Mouse (Mus musculus): ENCODE measurements at regions not wholly inside any gene's neighbourhood (a gene's known extent, or its start where the extent isn't known, plus 50 kb on each side); places are given as distances from the start of the nearest gene placed in this dataset.

GRCm38 (mm10) chr12:71561918-71562572 is 252.4 kb downstream of the Dact1 start:
- Histone ChIP-seq H3K9me3 (replicated peaks) (peaks cover 15% of the 10 kb centered on the region), H3K36me3 (replicated peaks) (no peaks in the 10 kb centered on the region), H3K27me3 (ENCODE audit: insufficient read depth, low read length) (no peaks in the 10 kb centered on the region; the same call in none of the 2 replicates), H3K4me1 (ENCODE audit: insufficient read depth, low read depth, low read length) (no peaks in the 10 kb centered on the region), H3K4me3 (ENCODE audit: low read depth, low read length) (no peak overlapping the region)
- no peak for DNase-seq (ENCODE audit: low spot score)
- TF ChIP-seq CTCF (IDR thresholded peaks at IDR 0.05; ENCODE audit: low read depth, low read length) (no peak), GATA1 (IDR thresholded peaks at IDR 0.05; ENCODE audit: borderline replicate concordance, low read length) (no peak)
- ATAC-seq (ENCODE audit: extremely low read depth, insufficient number of reproducible peaks, low FRiP score, poor library complexity, severe bottlenecking) = no peak

GRCm38 (mm10) chr12:71563219-71563618 is 253.5 kb downstream of the Dact1 start:
- no peak for ATAC-seq (ENCODE audit: extremely low read depth, insufficient number of reproducible peaks, low FRiP score, poor library complexity, severe bottlenecking)
- no peaks in the 10 kb centered on the region for H3K36me3 ChIP-seq (replicated peaks)
- H3K4me1 ChIP-seq (ENCODE audit: insufficient read depth, low read depth, low read length) = no peaks in the 10 kb centered on the region
- no peak for TF ChIP-seq GATA2 (IDR thresholded peaks at IDR 0.05; ENCODE audit: borderline replicate concordance, low read depth, low read length)
- no peak for TF ChIP-seq POLR2AphosphoS5 (IDR thresholded peaks at IDR 0.05; ENCODE audit: insufficient replicate concordance, low read depth, low read length)
- no peak for TF ChIP-seq TAL1 (conservative IDR thresholded peaks at IDR 0.05; ENCODE audit: low read depth, low read length)
- TF ChIP-seq GATA1 (IDR thresholded peaks at IDR 0.05; ENCODE audit: borderline replicate concordance, low read length) = no peak
- no peak for TF ChIP-seq CTCF (IDR thresholded peaks at IDR 0.05; ENCODE audit: low read depth, low read length)
- no peak overlapping the region for H3K4me3 ChIP-seq (ENCODE audit: low read depth, low read length)
- DNase-seq (ENCODE audit: low spot score) = no peak
- peaks cover 15% of the 10 kb centered on the region for H3K9me3 ChIP-seq (replicated peaks)
- H3K27me3 ChIP-seq (ENCODE audit: insufficient read depth, low read length) = peaks cover 3% of the 10 kb centered on the region; the same call in 1 of the 2 replicates

DNA sequence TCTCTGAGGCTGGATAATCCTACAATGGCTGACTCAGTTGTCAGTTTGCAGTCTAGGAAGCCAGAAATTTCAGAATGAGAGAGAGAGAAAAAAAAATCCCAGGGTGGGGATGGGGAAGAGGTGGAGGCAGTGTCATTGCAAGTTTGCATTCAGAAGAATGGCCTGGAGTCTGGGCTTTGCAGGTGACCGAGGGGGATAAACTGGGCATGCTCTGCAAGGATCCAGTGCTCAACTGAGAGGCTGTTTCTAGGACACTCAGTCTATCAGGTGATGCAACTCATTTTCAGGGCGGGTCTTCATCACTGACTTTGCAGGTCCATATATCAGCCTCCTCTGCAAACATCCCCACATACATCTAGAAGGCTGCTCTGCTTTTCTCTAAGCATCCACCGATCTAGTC is 256.7 kb downstream of the Dact1 start:
- Histone ChIP-seq H3K27me3 (ENCODE audit: insufficient read depth, low read length) (peaks cover 3% of the 10 kb centered on the region; the same call in 1 of the 2 replicates), H3K36me3 (replicated peaks) (no peaks in the 10 kb centered on the region), H3K9me3 (replicated peaks) (peaks cover 15% of the 10 kb centered on the region), H3K4me3 (ENCODE audit: low read depth, low read length) (no peak overlapping the region), H3K4me1 (ENCODE audit: insufficient read depth, low read depth, low read length) (no peaks in the 10 kb centered on the region)
- DNase-seq (ENCODE audit: low spot score) = no peak
- no peak for ATAC-seq (ENCODE audit: extremely low read depth, insufficient number of reproducible peaks, low FRiP score, poor library complexity, severe bottlenecking)
- no peak for TF ChIP-seq GATA2 (IDR thresholded peaks at IDR 0.05; ENCODE audit: borderline replicate concordance, low read depth, low read length)
- TF ChIP-seq GATA1 (IDR thresholded peaks at IDR 0.05; ENCODE audit: borderline replicate concordance, low read length) = no peak
- no peak for TF ChIP-seq TAL1 (conservative IDR thresholded peaks at IDR 0.05; ENCODE audit: low read depth, low read length)
- TF ChIP-seq CTCF (IDR thresholded peaks at IDR 0.05; ENCODE audit: low read depth, low read length) = no peak
- no peak for TF ChIP-seq POLR2AphosphoS5 (IDR thresholded peaks at IDR 0.05; ENCODE audit: insufficient replicate concordance, low read depth, low read length)

GRCm38 (mm10) chr12:71568251-71568650 is 258.6 kb downstream of the Dact1 start:
- Histone ChIP-seq H3K36me3 (replicated peaks) (no peaks in the 10 kb centered on the region), H3K4me3 (ENCODE audit: low read depth, low read length) (no peak overlapping the region), H3K4me1 (ENCODE audit: insufficient read depth, low read depth, low read length) (no peaks in the 10 kb centered on the region), H3K27me3 (ENCODE audit: insufficient read depth, low read length) (peaks cover 6% of the 10 kb centered on the region; the same call in 1 of the 2 replicates), H3K9me3 (replicated peaks) (peaks cover 2% of the 10 kb centered on the region; the same call in 1 of the 2 replicates)
- TF ChIP-seq POLR2AphosphoS5 (IDR thresholded peaks at IDR 0.05; ENCODE audit: insufficient replicate concordance, low read depth, low read length) = no peak
- no peak for TF ChIP-seq CTCF (IDR thresholded peaks at IDR 0.05; ENCODE audit: low read depth, low read length)
- TF ChIP-seq GATA2 (IDR thresholded peaks at IDR 0.05; ENCODE audit: borderline replicate concordance, low read depth, low read length) = no peak
- no peak for TF ChIP-seq GATA1 (IDR thresholded peaks at IDR 0.05; ENCODE audit: borderline replicate concordance, low read length)
- TF ChIP-seq TAL1 (conservative IDR thresholded peaks at IDR 0.05; ENCODE audit: low read depth, low read length) = no peak
- ATAC-seq (ENCODE audit: extremely low read depth, insufficient number of reproducible peaks, low FRiP score, poor library complexity, severe bottlenecking) (no peak), DNase-seq (ENCODE audit: low spot score) (no peak)

- H3K4me3 ChIP-seq (ENCODE audit: low read depth, low read length) = no peak overlapping the region
- DNase-seq (ENCODE audit: low spot score) (no peak), ATAC-seq (ENCODE audit: extremely low read depth, insufficient number of reproducible peaks, low FRiP score, poor library complexity, severe bottlenecking) (no peak)
- TF ChIP-seq POLR2AphosphoS5 (IDR thresholded peaks at IDR 0.05; ENCODE audit: insufficient replicate concordance, low read depth, low read length) (no peak), GATA1 (IDR thresholded peaks at IDR 0.05; ENCODE audit: borderline replicate concordance, low read length) (no peak), GATA2 (IDR thresholded peaks at IDR 0.05; ENCODE audit: borderline replicate concordance, low read depth, low read length) (no peak), TAL1 (conservative IDR thresholded peaks at IDR 0.05; ENCODE audit: low read depth, low read length) (no peak), CTCF (IDR thresholded peaks at IDR 0.05; ENCODE audit: low read depth, low read length) (no peak)
- H3K4me1 ChIP-seq (ENCODE audit: insufficient read depth, low read depth, low read length) = no peaks in the 10 kb centered on the region
- H3K27me3 ChIP-seq (ENCODE audit: insufficient read depth, low read length) = peaks cover 6% of the 10 kb centered on the region; the same call in 1 of the 2 replicates
- H3K36me3 ChIP-seq (replicated peaks) = no peaks in the 10 kb centered on the region
- H3K9me3 ChIP-seq (replicated peaks) = no peaks in the 10 kb centered on the region
These were observed 259.3 kb downstream of the Dact1 start for GRCm38 (mm10) chr12:71568880-71569390.

- H3K36me3 ChIP-seq (replicated peaks) = no peaks in the 10 kb centered on the region
- no peak for ATAC-seq (ENCODE audit: extremely low read depth, insufficient number of reproducible peaks, low FRiP score, poor library complexity, severe bottlenecking)
These were observed 260.0 kb downstream of the Dact1 start for GRCm38 (mm10) chr12:71569662-71570061.

More at GRCm38 (mm10) chr12:71569662-71570061, 260.0 kb downstream of the Dact1 start:
- Histone ChIP-seq H3K27me3 (ENCODE audit: insufficient read depth, low read length) (peaks cover 6% of the 10 kb centered on the region; the same call in 1 of the 2 replicates), H3K4me1 (ENCODE audit: insufficient read depth, low read depth, low read length) (no peaks in the 10 kb centered on the region), H3K9me3 (replicated peaks) (no peaks in the 10 kb centered on the region), H3K4me3 (ENCODE audit: low read depth, low read length) (no peak overlapping the region)
- no peak for DNase-seq (ENCODE audit: low spot score)
- TF ChIP-seq GATA2 (IDR thresholded peaks at IDR 0.05; ENCODE audit: borderline replicate concordance, low read depth, low read length) (no peak), POLR2AphosphoS5 (IDR thresholded peaks at IDR 0.05; ENCODE audit: insufficient replicate concordance, low read depth, low read length) (no peak), CTCF (IDR thresholded peaks at IDR 0.05; ENCODE audit: low read depth, low read length) (no peak), GATA1 (IDR thresholded peaks at IDR 0.05; ENCODE audit: borderline replicate concordance, low read length) (no peak)
